In genomic region chr6:120592031-120592681, GRCm38 (mm10) we compare ENCODE assay signal across 8 mouse cellular contexts.
DNase-seq lines count a peak whose midpoint lies in the region; ATAC-seq lines count a peak whose summit lies in the region.

No protein-coding gene starts in this region.

- H3K4me2 ChIP-seq in forebrain, embryonic 12.5 days: peak overlapping the region; percentile 37
- H3K4me2 ChIP-seq in hindbrain, embryonic 14.5 days (replicated peaks): no peak overlapping the region

- peak; percentile 71 for ATAC-seq in forebrain, embryonic 12.5 days (ENCODE audit: low FRiP score)
- ATAC-seq in hindbrain, embryonic 14.5 days (ENCODE audit: low FRiP score): no peak

- H3K9ac ChIP-seq in forebrain, embryonic 12.5 days: peak overlapping the region; percentile 7; the same call in 1 of the 2 replicates
- H3K9ac ChIP-seq in hindbrain, embryonic 14.5 days: no peak overlapping the region

- no peaks in the 10 kb centered on the region for H3K36me3 ChIP-seq in forebrain, embryonic 12.5 days (replicated peaks)
- no peaks in the 10 kb centered on the region for H3K36me3 ChIP-seq in hindbrain, embryonic 14.5 days (replicated peaks; ENCODE audit: control insufficient read depth, insufficient read depth)

- 3% methylated on average over 17 of the region's 17 CpGs for WGBS in forebrain, embryonic 12.5 days
- WGBS in hindbrain, embryonic 14.5 days: 3% methylated on average over 17 of the region's 17 CpGs

- H3K27me3 ChIP-seq in forebrain, embryonic 12.5 days: 0 out of 2 replicates have a peak, but pooled peaks cover 3% of the 10 kb centered on the region
- H3K27me3 ChIP-seq in hindbrain, embryonic 14.5 days (ENCODE audit: control insufficient read depth, insufficient read depth, low read length): no peaks in the 10 kb centered on the region

- H3K4me3 ChIP-seq in forebrain, embryonic 12.5 days (replicated peaks): no peak overlapping the region
- no peak overlapping the region for H3K4me3 ChIP-seq in hindbrain, embryonic 14.5 days (replicated peaks; ENCODE audit: low read length)

- H3K27ac ChIP-seq in forebrain, embryonic 12.5 days: peak overlapping the region; percentile 66
- peak overlapping the region; percentile 29; the same call in 1 of the 2 replicates for H3K27ac ChIP-seq in hindbrain, embryonic 14.5 days

- H3K4me1 ChIP-seq in forebrain, embryonic 12.5 days: peaks cover 12% of the 10 kb centered on the region
- peaks cover 9% of the 10 kb centered on the region for H3K4me1 ChIP-seq in hindbrain, embryonic 14.5 days (replicated peaks; ENCODE audit: control insufficient read depth, insufficient read depth, low read length)

- H3K9me3 ChIP-seq in forebrain, embryonic 12.5 days: no peaks in the 10 kb centered on the region
- no peaks in the 10 kb centered on the region for H3K9me3 ChIP-seq in hindbrain, embryonic 14.5 days (ENCODE audit: control insufficient read depth, low read length)

- peak; percentile 36 to 48 for DNase-seq in layer of hippocampus, postnatal 10 days (ENCODE audit: low spot score in 2 of 2)
- no peak for DNase-seq in layer of hippocampus, adult 8-10 months (ENCODE audit: low spot score in 2 of 2)
- peak; percentile 28 for DNase-seq in brain, adult 2 months (ENCODE audit: low read depth, low spot score)
- DNase-seq in hindbrain, embryonic 14.5 days (ENCODE audit: low spot score): peak; percentile 24
- peak; percentile 46 for DNase-seq in liver
- peak; percentile 96 for DNase-seq in retina, postnatal 1 day
- no peak for DNase-seq in c-Kit-positive CD71-positive TER-119-positive erythroid progenitor cells, embryonic 14.5 days (ENCODE audit: low spot score)

Comparison
In these comparisons a context has a peak if more than half of its experiments do, and no peak if none do; other contexts are left out.
1. DNase-seq: peak in layer of hippocampus, postnatal 10 days (2 of 2), brain, adult 2 months (single experiment), hindbrain, embryonic 14.5 days (single experiment), liver (single experiment) and retina, postnatal 1 day (single experiment); none in layer of hippocampus, adult 8-10 months (0 of 2) and c-Kit-positive CD71-positive TER-119-positive erythroid progenitor cells, embryonic 14.5 days (single experiment).